Comparison of ENCODE assay signal across 9 mouse cellular contexts in genomic region chr2:25864230-25864629, GRCm38 (mm10). TPM values are rescaled to one million over a fixed set of nuclear protein-coding genes. Genes with fewer than 3 reads are reported as not detected.
DNase-seq lines count a peak whose midpoint lies in the region; ATAC-seq and TF ChIP-seq lines count a peak whose summit lies in the region.
"Had no signal": no experiment of that assay in that cellular context is flagged by ENCODE, and none has a peak within 500 bp of the region (broad histone marks: within the 10 kb centered on the region; RNA-seq: fewer than 3 reads in every experiment).

No protein-coding gene starts in this region.

- TF ChIP-seq CTCF in kidney, postnatal 0 days (IDR thresholded peaks at IDR 0.05; ENCODE audit: low read depth): peak; percentile 23; the same call in 1 of the 2 replicates

- no peaks in the 10 kb centered on the region for H3K36me3 ChIP-seq in kidney, postnatal 0 days (ENCODE audit: insufficient read depth, low read length)
- H3K36me3 ChIP-seq in hindbrain, embryonic 16.5 days (ENCODE audit: control insufficient read depth, insufficient read depth, low read length): no peaks in the 10 kb centered on the region
- H3K36me3 ChIP-seq in neural tube, embryonic 14.5 days (ENCODE audit: control insufficient read depth, insufficient read depth, low read length): no peaks in the 10 kb centered on the region

- H3K27me3 ChIP-seq in kidney, postnatal 0 days (ENCODE audit: insufficient read depth, low read length): no peaks in the 10 kb centered on the region; the same call in 1 of the 2 replicates
- no peaks in the 10 kb centered on the region for H3K27me3 ChIP-seq in hindbrain, embryonic 16.5 days (replicated peaks; ENCODE audit: control insufficient read depth, insufficient read depth, low read length)
- H3K27me3 ChIP-seq in neural tube, embryonic 14.5 days (ENCODE audit: control insufficient read depth, insufficient read depth, low read length): no peaks in the 10 kb centered on the region; the same call in 1 of the 2 replicates

- H3K4me3 ChIP-seq in kidney, postnatal 0 days (replicated peaks; ENCODE audit: low read depth, low read length): peak overlapping the region; percentile 39; the same call in 1 of the 2 replicates
- H3K4me3 ChIP-seq in hindbrain, embryonic 16.5 days (ENCODE audit: low read length): peak overlapping the region; percentile 59
- peak overlapping the region; percentile 51 for H3K4me3 ChIP-seq in neural tube, embryonic 14.5 days (ENCODE audit: low read depth, low read length)

- H3K9me3 ChIP-seq in kidney, postnatal 0 days (replicated peaks; ENCODE audit: low read length): no peaks in the 10 kb centered on the region
- no peaks in the 10 kb centered on the region for H3K9me3 ChIP-seq in hindbrain, embryonic 16.5 days (ENCODE audit: control insufficient read depth, low read length)
- H3K9me3 ChIP-seq in neural tube, embryonic 14.5 days (ENCODE audit: control insufficient read depth, low read length): no peaks in the 10 kb centered on the region

- 3% methylated on average over 17 of the region's 18 CpGs for WGBS in kidney, postnatal 0 days
- WGBS in hindbrain, embryonic 16.5 days: 5% methylated on average over 18 of the region's 18 CpGs
- 6% methylated on average over 18 of the region's 18 CpGs for WGBS in neural tube, embryonic 14.5 days

- peak overlapping the region; percentile 86 for H3K4me2 ChIP-seq in kidney, postnatal 0 days (ENCODE audit: low read length)
- peak overlapping the region; percentile 97 for H3K4me2 ChIP-seq in hindbrain, embryonic 16.5 days (ENCODE audit: low read length)
- H3K4me2 ChIP-seq in neural tube, embryonic 14.5 days (ENCODE audit: low read depth, low read length): peak overlapping the region; percentile 98

- no peak overlapping the region for H3K27ac ChIP-seq in kidney, postnatal 0 days
- no peak overlapping the region for H3K27ac ChIP-seq in hindbrain, embryonic 16.5 days (ENCODE audit: low read depth, low read length)
- no peak overlapping the region for H3K27ac ChIP-seq in neural tube, embryonic 14.5 days (ENCODE audit: low read depth, low read length)

- H3K4me1 ChIP-seq in kidney, postnatal 0 days (replicated peaks; ENCODE audit: insufficient read depth, low read length): 0 out of 2 replicates have a peak, but pooled peaks cover 10% of the 10 kb centered on the region
- H3K4me1 ChIP-seq in hindbrain, embryonic 16.5 days (ENCODE audit: control insufficient read depth, insufficient read depth, low read depth, low read length): peaks cover 27% of the 10 kb centered on the region
- H3K4me1 ChIP-seq in neural tube, embryonic 14.5 days (ENCODE audit: control insufficient read depth, insufficient read depth, low read length): peaks cover 16% of the 10 kb centered on the region; the same call in 1 of the 2 replicates

- DNase-seq in kidney, postnatal 0 days (ENCODE audit: low spot score): peak; percentile 22
- no peak for DNase-seq in kidney, adult 9 months
- peak; percentile 30 for DNase-seq in embryo, embryonic 11 days
- no peak for DNase-seq in kidney, adult 11 months
- DNase-seq in thymus, postnatal 10 days (ENCODE audit: low spot score in 2 of 2): no peak

- no peak overlapping the region for H3K9ac ChIP-seq in kidney, postnatal 0 days (ENCODE audit: low read depth, low read length)
- H3K9ac ChIP-seq in hindbrain, embryonic 16.5 days (ENCODE audit: low read depth, low read length): peak overlapping the region; percentile 65
- peak overlapping the region; percentile 26; the same call in 1 of the 2 replicates for H3K9ac ChIP-seq in neural tube, embryonic 14.5 days (replicated peaks; ENCODE audit: low read depth, low read length)

- ATAC-seq in kidney, postnatal 0 days (replicated peaks; ENCODE audit: low FRiP score, low read depth): no peak; the same call in 1 of the 2 replicates
- no peak; the same call in 1 of the 2 replicates for ATAC-seq in hindbrain, embryonic 16.5 days
- ATAC-seq in neural tube, embryonic 14.5 days (ENCODE audit: low read depth): no peak
- no peak for ATAC-seq in erythroblast, adult 5-6 weeks (replicated peaks; ENCODE audit: low FRiP score, poor library complexity, severe bottlenecking)

RNA-seq across cellular contexts. Expression of gene Kcnt1, which starts 0.7 kb away (rescaled TPM):
- polyA plus RNA-seq in kidney, postnatal 0 days (2015; fragmentation: Nextera tagmentation; extraction: Ambion mirVana): 0.18 and 0.24 TPM in 2 replicates
- polyA plus RNA-seq in hindbrain, embryonic 16.5 days (2015; fragmentation: Nextera tagmentation; extraction: Ambion mirVana): 21.2 and 27.4 TPM in 2 replicates
- polyA plus RNA-seq in neural tube, embryonic 14.5 days (2014; fragmentation: Nextera tagmentation; extraction: Ambion mirVana): 18.9 and 22.9 TPM in 2 replicates
- total RNA-seq in erythroblast, adult 5-6 weeks (2015; ENCODE audit: low replicate concordance): not detected in 2 replicates
- total RNA-seq in erythroblast, adult 5-6 weeks (2017; ENCODE audit: low replicate concordance): not detected in 2 replicates

RNA-seq across cellular contexts. Expression of gene Sohlh1, which starts 17.2 kb away (rescaled TPM):
- polyA plus RNA-seq in kidney, postnatal 0 days (2015; fragmentation: Nextera tagmentation; extraction: Ambion mirVana): not detected in 2 replicates
- not detected in 2 replicates for polyA plus RNA-seq in hindbrain, embryonic 16.5 days (2015; fragmentation: Nextera tagmentation; extraction: Ambion mirVana)
- polyA plus RNA-seq in neural tube, embryonic 14.5 days (2014; fragmentation: Nextera tagmentation; extraction: Ambion mirVana): not detected in 2 replicates
- not detected in 2 replicates for total RNA-seq in erythroblast, adult 5-6 weeks (2015; ENCODE audit: low replicate concordance)
- total RNA-seq in erythroblast, adult 5-6 weeks (2017; ENCODE audit: low replicate concordance): not detected in 2 replicates
- total RNA-seq: left cerebral cortex, postnatal 36 days had no signal

RNA-seq across cellular contexts. Expression of gene Lcn9, which starts 41.3 kb away (rescaled TPM):
- not detected in 2 replicates for polyA plus RNA-seq in kidney, postnatal 0 days (2015; fragmentation: Nextera tagmentation; extraction: Ambion mirVana)
- not detected in 2 replicates for polyA plus RNA-seq in hindbrain, embryonic 16.5 days (2015; fragmentation: Nextera tagmentation; extraction: Ambion mirVana)
- polyA plus RNA-seq in neural tube, embryonic 14.5 days (2014; fragmentation: Nextera tagmentation; extraction: Ambion mirVana): not detected in 2 replicates
- not detected in 2 replicates for total RNA-seq in erythroblast, adult 5-6 weeks (2015; ENCODE audit: low replicate concordance)
- not detected in 2 replicates for total RNA-seq in erythroblast, adult 5-6 weeks (2017; ENCODE audit: low replicate concordance)
- total RNA-seq: left cerebral cortex, postnatal 36 days had no signal

RNA-seq across cellular contexts. Expression of gene Glt6d1, which starts 48.6 kb away (rescaled TPM):
- not detected in 2 replicates for polyA plus RNA-seq in kidney, postnatal 0 days (2015; fragmentation: Nextera tagmentation; extraction: Ambion mirVana)
- polyA plus RNA-seq in hindbrain, embryonic 16.5 days (2015; fragmentation: Nextera tagmentation; extraction: Ambion mirVana): not detected in 2 replicates
- polyA plus RNA-seq in neural tube, embryonic 14.5 days (2014; fragmentation: Nextera tagmentation; extraction: Ambion mirVana): not detected in 2 replicates
- not detected in 2 replicates for total RNA-seq in erythroblast, adult 5-6 weeks (2015; ENCODE audit: low replicate concordance)
- not detected in 2 replicates for total RNA-seq in erythroblast, adult 5-6 weeks (2017; ENCODE audit: low replicate concordance)
- total RNA-seq: left cerebral cortex, postnatal 36 days had no signal

Comparison
In these comparisons a context has a peak if more than half of its experiments do, and no peak if none do; other contexts are left out.
1. DNase-seq: peak in kidney, postnatal 0 days (single experiment) and embryo, embryonic 11 days (single experiment); none in kidney, adult 9 months (single experiment), kidney, adult 11 months (single experiment) and thymus, postnatal 10 days (0 of 2).
2. RNA of gene Kcnt1, which starts 0.7 kb away (polyA plus RNA-seq): 21.2 to 27.4 TPM in hindbrain, embryonic 16.5 days and 18.9 to 22.9 TPM in neural tube, embryonic 14.5 days; 0.18 to 0.24 TPM in kidney, postnatal 0 days; every median in the first group is over 10 times any median in the second.
3. Peak in every context shown above with its lines, with median percentiles within 50 percentile points of each other: H3K4me2 ChIP-seq and H3K4me3 ChIP-seq.